ENCODE assay signal across 21 mouse cellular contexts in the genomic region with DNA sequence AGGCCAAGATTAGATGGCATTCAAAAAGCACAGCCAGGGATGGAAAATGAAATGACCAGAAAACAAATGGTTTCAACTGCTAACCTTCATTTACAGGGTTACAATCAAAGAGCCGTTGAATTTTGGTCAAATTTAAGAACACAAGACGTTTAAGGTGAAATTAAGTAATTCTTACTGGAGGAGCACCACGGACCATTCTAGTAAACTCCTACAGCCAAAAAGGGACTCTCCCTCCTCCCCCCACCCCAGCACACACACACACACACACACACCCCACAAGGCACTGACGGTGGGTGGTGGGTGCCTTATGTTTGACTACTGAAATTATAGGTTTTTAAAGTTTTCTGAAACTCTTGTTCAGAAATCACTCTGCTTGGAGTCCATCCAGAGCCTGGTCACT. TPM values are rescaled to one million over a fixed set of nuclear protein-coding genes. Genes with fewer than 3 reads are reported as not detected.
"Had no signal": no experiment of that assay in that cellular context is flagged by ENCODE, and none has a peak within 500 bp of the region (broad histone marks: within the 10 kb centered on the region; RNA-seq: fewer than 3 reads in every experiment).

No protein-coding gene starts in this region.

- H3K4me2 ChIP-seq: limb, embryonic 13.5 days; neural tube, embryonic 15.5 days had no signal

- ATAC-seq: intestine, embryonic 16.5 days; lung, postnatal 0 days had no signal

- DNase-seq: kidney, adult 8-10 months; kidney, postnatal 25 days; layer of hippocampus, adult 9-11 months; layer of hippocampus, postnatal 36 days; lung, adult 18-20 months; lung, postnatal 4 days; right cerebral cortex, adult 18-20 months; right cerebral cortex, postnatal 25 days; thymus, postnatal 36 days had no signal

- H3K36me3 ChIP-seq: limb, embryonic 13.5 days; neural tube, embryonic 15.5 days had no signal

- H3K9ac ChIP-seq: limb, embryonic 13.5 days; liver, embryonic 14.5 days; neural tube, embryonic 15.5 days had no signal

- H3K27ac ChIP-seq: limb, embryonic 13.5 days; liver, embryonic 14.5 days; neural tube, embryonic 15.5 days had no signal

- H3K9me3 ChIP-seq: limb, embryonic 13.5 days; neural tube, embryonic 15.5 days had no signal

- H3K4me3 ChIP-seq: limb, embryonic 13.5 days; myocyte; neural tube, embryonic 15.5 days had no signal

RNA-seq across cellular contexts. Expression of gene Otx2, which starts 16.9 kb away (rescaled TPM):
- total RNA-seq: liver, adult 2 months; megakaryocyte, adult 5-6 weeks had no signal
- polyA plus RNA-seq: intestine, embryonic 16.5 days; kidney, embryonic 16.5 days; limb, embryonic 13.5 days; liver, adult 2 months; lung, postnatal 0 days; myocyte; small intestine, adult 2 months; stomach, embryonic 16.5 days; thymus, postnatal 0 days had no signal
